Mouse (Mus musculus) layer of hippocampus, adult 11-12 months (tissue): ENCODE measurements around the gene Prodh2.
"Not testable (repeated sequence)": the region's sequence is repeated elsewhere in the genome, so short reads cannot be mapped to it uniquely, and the experiment has no call there.

Source experiments
- DNase-seq: peaks from one replicate; pipeline ENCODE4 v3.0.0; 2022; ENCODE audit warnings: low spot score

Prodh2 gene

GRCm38 (mm10) chr7:30490251-30490956 is 3.0 kb upstream of the Prodh2 start:
- DNase-seq = peak; percentile 55

DNA sequence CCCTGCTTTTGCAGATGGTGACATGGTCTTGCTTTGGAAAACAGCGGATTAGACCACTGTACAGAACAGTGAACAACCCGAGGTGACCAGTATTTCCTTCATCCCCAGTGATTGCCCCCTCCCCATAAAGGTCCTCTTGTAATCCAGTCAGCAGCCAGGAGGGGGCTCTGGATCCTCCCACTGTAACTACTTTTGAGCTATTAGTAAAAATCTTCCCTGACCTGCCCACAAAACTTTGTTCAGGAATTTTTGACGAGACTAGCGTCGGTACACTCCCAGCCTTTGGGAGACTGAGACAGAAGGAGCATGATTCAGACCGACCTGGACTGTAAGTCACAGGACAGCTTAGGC is 2.5 kb upstream of the Prodh2 start:
- no peak for DNase-seq

- peak; percentile 81 for DNase-seq
These were observed 657 bp upstream of the Prodh2 start for GRCm38 (mm10) chr7:30492765-30493164.

DNA sequence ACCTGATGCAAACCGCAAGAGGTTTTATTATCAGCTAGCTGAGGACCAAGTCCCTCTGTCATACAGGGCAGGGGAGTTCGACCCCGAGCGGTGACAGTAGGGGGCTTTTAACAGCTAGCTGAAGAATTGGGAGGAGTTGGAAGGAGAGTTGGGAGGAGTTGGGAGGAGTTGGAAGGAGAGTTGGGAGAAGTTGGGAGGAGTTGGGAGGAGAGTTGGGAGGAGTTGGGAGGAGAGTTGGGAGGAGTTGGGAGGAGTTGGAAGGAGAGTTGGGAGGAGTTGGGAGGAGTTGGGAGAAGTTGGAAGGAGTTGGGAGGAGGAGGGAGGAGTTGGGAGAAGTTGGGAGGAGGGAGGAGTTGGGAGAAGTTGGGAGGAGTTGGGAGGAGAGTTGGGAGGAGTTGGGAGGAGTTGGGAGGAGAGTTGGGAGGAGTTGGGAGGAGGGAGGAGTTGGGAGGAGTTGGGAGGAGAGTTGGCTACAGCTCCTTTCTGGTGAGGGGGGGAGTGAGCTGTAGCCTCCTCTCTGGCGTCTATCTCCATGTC is 2.2 kb downstream of the Prodh2 start:
- not testable (repeated sequence) for DNase-seq

DNA sequence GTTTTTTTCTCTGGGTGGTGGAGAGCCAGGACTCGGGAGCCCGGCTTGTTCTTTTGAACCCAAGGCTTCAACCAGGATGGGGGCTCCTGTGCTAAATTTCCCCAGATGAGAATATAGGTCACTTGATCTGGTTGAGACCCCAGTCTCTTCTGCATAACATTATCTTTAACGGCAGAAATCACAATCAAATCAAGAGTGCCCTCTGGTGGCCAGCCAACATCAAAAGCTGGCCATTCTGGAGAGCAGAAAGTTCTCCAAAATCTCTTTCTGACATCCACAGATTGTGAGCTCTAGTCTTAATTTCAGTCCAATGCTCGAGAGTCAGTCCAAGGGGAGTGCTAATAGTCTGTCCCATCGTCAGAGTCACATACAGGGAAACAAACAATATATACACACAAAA is 7.7 kb downstream of the Prodh2 start:
- DNase-seq = not testable (repeated sequence)

GRCm38 (mm10) chr7:30508061-30508460 is 14.6 kb downstream of the Prodh2 start:
- no peak for DNase-seq

- no peak for DNase-seq
These were observed 21.8 kb downstream of the Prodh2 start for GRCm38 (mm10) chr7:30515003-30515760.

DNA sequence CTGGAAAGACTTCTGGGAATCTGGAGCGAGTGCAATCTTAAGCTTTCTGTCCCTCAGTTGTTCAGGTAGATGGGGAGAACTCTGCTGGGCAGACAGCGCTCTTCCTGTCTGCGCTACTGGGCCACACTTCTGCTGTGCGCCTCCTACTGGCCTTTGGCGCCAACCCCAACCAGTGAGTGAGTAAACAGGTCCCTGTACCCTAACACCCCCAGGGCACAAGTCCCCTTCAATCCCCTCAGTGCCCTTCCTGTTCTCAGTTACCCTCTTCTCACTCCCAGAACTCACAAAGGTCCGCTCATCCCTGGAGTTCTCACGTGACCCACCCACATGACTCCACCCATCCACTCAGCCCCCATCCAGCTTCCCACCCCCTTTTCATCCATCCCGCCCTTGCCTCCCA is 24.9 kb downstream of the Prodh2 start:
- no peak for DNase-seq

- DNase-seq = no peak
These were observed 27.0 kb downstream of the Prodh2 start for GRCm38 (mm10) chr7:30520396-30520795.

- no peak for DNase-seq
These were observed 27.4 kb downstream of the Prodh2 start for GRCm38 (mm10) chr7:30520856-30521255.

DNA sequence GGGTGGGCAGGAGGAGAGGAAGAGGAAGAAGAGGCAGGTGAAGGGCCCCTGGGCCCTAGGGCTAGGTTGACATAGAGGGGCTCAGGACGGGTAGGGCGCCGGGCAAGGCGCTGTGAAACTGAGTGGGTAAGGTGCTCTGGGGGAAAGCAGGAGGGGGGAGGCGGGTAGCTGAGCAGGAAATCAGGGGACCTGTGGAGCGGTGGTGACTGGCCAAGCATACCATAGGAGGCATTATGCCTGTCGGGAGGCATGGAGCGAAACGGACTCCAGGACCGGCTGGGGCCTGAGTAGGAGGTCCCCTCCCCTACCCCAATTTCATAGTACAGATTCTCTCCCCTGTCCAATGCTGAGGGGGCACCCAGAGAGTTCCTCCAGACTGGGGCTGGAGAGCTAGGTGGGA is 29.4 kb downstream of the Prodh2 start:
- DNase-seq = no peak

DNA sequence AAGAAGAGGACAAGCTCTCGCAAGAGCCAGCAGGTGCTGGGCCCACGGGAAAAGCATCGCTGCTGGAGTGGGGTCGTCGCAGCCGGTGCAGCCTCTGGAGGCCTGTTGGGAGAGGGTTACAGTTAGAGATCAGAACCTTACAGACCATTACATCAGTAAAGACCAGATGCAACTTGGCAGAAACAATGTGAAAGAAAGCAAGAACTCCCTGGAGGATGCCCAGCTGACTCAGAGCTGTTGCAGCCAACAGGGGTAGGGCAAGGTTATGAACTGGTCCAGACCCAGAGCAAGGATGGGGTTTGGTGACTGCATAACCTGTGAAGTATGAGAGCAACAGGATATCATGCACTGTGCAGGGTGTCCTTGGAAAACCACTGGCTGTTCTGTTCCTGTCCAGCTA is 31.1 kb downstream of the Prodh2 start:
- no peak for DNase-seq

- DNase-seq = no peak
These were observed 32.5 kb downstream of the Prodh2 start for GRCm38 (mm10) chr7:30525954-30526353.

GRCm38 (mm10) chr7:30526399-30526798 is 33.0 kb downstream of the Prodh2 start:
- no peak for DNase-seq

DNA sequence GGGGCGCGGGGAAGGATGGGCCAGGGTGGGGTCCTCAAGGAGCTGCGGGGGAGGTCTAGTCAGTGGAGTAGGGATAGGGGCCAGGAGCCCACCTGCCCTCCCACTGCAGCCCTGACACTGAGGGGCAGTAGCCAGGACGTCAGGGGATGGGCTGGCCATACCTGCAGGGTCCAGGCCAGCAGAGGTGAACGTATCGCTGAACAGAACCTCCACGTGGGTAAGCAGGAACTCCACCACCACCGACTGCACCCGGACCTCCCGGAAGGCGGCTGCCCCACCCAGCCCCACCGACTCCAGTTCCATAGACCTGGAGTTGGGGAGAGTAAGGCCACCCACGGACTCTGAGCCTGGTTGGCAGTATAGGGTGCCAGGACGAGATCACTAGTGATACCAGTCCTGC is 33.6 kb downstream of the Prodh2 start:
- no peak for DNase-seq

DNA sequence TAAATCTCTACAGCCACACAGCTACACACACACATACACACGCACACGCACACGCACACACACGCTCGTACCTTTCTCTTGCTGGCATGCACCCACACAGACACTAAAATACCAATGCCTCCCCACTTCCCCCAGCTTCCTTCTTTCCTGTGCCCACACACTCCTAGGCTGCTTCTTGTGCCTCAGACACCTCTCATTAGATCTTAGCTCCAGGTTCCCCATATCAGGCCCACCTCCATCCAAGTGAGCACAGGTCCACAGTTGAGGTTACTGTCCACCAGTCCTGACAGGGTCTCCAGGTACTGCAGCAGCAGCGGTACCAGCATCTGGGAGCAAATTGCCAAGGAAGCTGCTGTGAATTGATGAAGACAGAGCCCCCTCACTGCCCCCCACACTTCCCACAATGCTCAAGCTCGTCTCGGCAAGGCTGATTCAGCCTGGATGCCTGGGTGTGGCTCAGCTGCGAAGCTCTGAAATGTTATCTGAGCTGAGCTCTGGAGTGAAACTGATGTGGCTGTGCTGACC is 37.9 kb downstream of the Prodh2 start:
- peak; percentile 46 for DNase-seq

DNA sequence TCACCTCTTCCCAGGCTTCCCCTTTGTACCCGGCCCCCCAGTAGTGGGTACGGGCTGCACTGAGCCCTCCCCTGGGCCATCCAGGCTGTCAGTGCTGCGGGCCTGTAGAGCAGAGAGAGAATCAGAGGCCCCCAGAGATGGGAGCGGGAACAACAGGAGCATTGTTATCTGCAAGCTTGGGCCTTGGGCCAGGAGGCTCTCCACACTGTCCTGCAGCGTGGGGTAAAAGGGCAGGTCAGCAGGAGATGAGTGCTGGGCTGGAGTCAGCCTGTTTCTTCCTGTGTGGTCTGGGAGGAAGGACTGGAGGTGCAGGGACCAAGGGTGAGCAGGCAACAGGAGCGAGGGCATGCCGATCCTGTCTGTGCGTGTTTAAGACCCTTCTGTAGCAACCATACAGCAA is 39.5 kb downstream of the Prodh2 start:
- DNase-seq = peak; percentile 54

DNA sequence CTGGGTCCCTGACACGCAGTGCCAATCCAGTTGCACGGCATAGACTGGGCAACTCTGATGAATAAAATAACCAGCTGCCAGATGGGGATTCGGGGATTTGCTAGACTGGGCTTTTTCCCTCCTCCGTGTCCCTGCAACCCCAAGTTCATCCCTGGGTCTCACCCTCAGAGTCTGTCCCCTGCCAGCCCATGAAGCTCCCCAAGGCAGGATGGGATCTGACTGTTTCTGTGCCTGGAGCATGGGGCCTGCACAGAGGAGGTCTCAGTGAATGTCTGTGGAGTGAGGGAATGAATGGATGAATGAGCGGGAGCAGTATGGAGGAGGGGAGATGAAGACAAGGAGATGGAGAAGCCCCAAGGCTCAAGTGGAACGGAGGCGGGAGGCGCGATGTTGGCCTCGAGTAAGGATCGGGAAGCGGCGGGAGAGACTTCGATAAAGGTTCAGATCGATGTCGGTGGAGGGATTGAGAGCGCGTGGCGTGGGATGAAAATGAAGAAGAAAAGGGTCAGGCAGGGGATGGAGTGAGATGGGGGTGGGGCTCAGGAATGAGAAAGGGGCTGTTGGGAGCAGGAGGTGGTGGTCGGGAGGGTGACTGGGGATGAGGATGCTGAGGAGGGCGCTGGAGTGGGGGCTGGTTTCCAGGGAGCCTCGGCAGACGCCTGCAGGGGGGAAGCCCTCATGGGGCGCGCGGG is 40.7 kb downstream of the Prodh2 start:
- no peak for DNase-seq

DNA sequence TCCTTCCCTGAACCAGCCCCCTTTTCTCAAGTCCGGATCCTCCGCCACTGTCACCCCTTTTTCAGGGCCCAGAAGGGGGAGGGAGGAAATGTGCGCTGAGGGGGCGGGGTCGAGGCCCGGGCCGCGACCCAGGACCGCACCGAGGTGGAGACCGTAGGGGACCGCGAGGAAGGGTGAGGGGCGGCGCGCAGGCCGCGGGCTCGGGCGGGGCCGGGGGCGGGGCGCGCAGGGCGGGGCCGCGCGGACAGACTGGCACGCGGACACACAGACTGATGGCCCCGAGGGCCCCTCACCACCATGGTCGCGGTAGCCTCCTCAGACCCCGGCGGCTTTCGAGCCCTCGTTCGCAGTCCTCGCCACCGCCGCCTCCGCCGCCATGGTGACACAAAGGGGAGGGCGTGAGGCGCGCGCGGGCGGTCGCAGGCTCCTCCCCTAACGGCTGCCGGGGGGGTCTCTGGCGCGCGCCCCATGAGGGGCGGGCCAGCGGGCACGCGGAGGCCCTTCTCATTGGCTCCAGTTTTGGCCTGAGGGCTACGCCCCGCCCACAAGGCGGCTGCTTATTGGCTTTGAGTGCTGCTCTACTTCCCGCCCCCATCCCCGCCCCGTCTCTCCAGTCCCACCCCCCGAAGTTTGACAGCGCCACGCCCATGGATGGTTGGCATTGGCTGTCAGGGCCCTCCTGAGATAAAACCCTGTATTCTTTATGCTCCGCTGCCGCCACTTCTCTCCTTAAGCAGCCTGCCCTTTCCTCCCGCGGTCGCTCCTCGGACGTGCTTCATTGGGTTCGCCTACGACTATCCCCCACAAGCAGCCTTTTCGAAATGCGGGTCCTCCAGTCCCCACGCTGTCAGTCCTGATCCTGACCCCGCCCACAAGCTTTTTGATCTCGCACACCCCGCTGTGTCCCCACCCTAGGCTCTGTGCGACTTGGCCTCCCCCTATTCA is 41.5 kb downstream of the Prodh2 start, which contains the start of gene Arhgap33:
Gene Arhgap33, minus strand, starts transcription at position 428 of the 945 bp plus-strand sequence.
- peak; percentile 98 for DNase-seq

DNA sequence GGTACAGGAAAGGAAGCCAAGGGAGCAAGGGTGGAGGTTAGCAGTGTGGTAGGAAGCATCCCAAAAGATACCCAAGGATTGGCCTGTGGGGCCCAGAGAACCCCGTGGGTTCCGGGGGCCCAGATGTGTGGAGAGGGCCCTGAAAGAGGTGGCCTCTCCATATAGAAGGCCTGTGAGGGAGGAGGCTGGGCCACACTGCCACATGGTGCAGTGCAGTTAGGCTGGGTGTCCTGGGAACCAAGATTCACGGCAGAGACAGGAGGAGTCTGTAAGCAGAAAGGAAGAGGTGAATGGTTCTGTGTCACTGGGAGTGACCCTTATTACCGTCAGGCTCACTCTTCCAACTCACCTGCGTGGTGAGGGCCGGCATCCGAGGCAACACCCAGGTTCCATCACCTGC is 47.1 kb downstream of the Prodh2 start:
- no peak for DNase-seq

GRCm38 (mm10) chr7:30544327-30544726 is 50.9 kb downstream of the Prodh2 start:
- DNase-seq = no peak
